Mouse (Mus musculus): Measurements from ENCODE around the gene Mthfd2l.

DNA sequence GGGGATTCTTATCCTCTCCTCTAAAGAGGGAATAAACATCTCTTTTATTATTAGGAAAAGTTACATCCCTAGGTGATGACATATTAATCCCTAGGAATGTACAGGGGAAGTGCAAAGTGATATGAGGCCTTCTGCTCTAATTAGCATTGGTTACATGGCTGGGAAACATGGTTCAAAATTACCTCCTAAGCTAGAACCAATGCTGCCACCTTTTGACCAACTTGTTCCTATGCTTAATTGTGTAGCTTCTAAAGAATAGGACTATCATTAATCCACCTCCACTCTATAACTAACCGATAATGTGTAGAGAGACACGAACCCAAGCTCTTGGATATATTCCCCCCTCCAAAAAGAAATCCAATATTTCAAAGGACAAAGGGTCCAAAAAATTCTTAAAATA, 99.7 kb downstream of the Mthfd2l start:
- no peak for TF ChIP-seq GATA1 (IDR thresholded peaks at IDR 0.05; ENCODE audit: borderline replicate concordance, low read length)
- no peak for TF ChIP-seq FLI1 (IDR thresholded peaks at IDR 0.05; ENCODE audit: low read length)

Data from megakaryocyte, embryonic 14.5 days (primary cell).